Mouse (Mus musculus) forebrain, postnatal 0 days (tissue): ENCODE data around the gene Ugt1a8. TPM values are rescaled to one million over a fixed set of nuclear protein-coding genes. Genes with fewer than 3 reads are reported as not detected.

Experiments
- ATAC-seq: fragments of 200-750 bp; cut with Nextera tagmentation; 2 replicates; pipeline ENCODE4 v1.8.0; 2017; ENCODE audit warnings: mild to moderate bottlenecking, moderate library complexity
- DNase-seq: peaks from one replicate; pipeline ENCODE4 v3.0.0-alpha.2; 2015
- H3K27ac ChIP-seq: fragments of 300-500 bp; sonication (generic); 2 replicates; pipeline ENCODE4 v1.5.1; 2014; ENCODE audit warnings: low read depth, mild to moderate bottlenecking, antibody characterized with exemption, low read length, moderate library complexity, mixed read lengths
- H3K27me3 ChIP-seq: fragments of 300-500 bp; sonication (generic); 2 replicates; pipeline ENCODE4 v1.6.1; 2014; ENCODE audit warnings: mild to moderate bottlenecking, low read length, mixed read lengths; ENCODE audit not compliant: insufficient read depth
- H3K36me3 ChIP-seq: fragments of 300-500 bp; sonication (generic); 2 replicates; pipeline ENCODE4 v1.6.1; 2014; ENCODE audit warnings: mild to moderate bottlenecking, moderate library complexity; ENCODE audit not compliant: insufficient read depth
- H3K4me1 ChIP-seq: fragments of 300-500 bp; sonication (generic); 2 replicates; pipeline ENCODE4 v1.6.1; 2014; ENCODE audit warnings: antibody characterized with exemption; ENCODE audit not compliant: insufficient read depth
- H3K4me2 ChIP-seq: fragments of 300-500 bp; sonication (generic); 2 replicates; pipeline ENCODE4 v1.6.1; 2014; ENCODE audit warnings: low read depth, mild to moderate bottlenecking, moderate library complexity
- H3K4me3 ChIP-seq: fragments of 300-500 bp; sonication (generic); 2 replicates; pipeline ENCODE4 v1.5.1; 2014; ENCODE audit warnings: low read depth, low read length, mixed read lengths
- H3K9ac ChIP-seq: fragments of 300-500 bp; sonication (generic); 2 replicates; pipeline ENCODE4 v1.6.1; 2014; ENCODE audit warnings: mild to moderate bottlenecking
- H3K9me3 ChIP-seq: fragments of 300-500 bp; sonication (generic); 2 replicates; pipeline ENCODE4 v1.6.1; 2016; ENCODE audit warnings: low read length
- CTCF ChIP-seq: sonication (generic); IDR thresholded peaks from 2 replicates; pipeline ENCODE4 v1.5.1; 2016; ENCODE audit warnings: antibody characterized with exemption, control low read depth, low read depth
- WGBS: fragments of 180-500 bp; shearing (Covaris S2); extraction: QIAGEN DNeasy Blood & Tissue Kit; methylation state at CpG from one replicate; pipeline ENCODE4 v1.1.7; 2014; 5-methylcytosine and 5-hydroxymethylcytosine counted together
- polyA plus RNA-seq: library from polyadenylated mRNA; unstranded; fragments of >200 nt; fragmentation: Nextera tagmentation; extraction: Ambion mirVana; gene quantifications from 2 replicates; pipeline ENCODE4 v1.2.1, GENCODE M21; 2015
- total RNA-seq: library from RNA; depleted of rRNA; stranded (reverse); fragments of >200 nt; gene quantifications from 2 replicates; pipeline ENCODE4 v1.2.3, GENCODE M21; 2014

The Ugt1a8 gene
- total and polyA plus RNA-seq, 2 experiments from 2014 or later, result not detected

GRCm38 (mm10) chr1:88233421-88234247 is 146.0 kb downstream of the Ugt1a8 start:
- no peak for ATAC-seq
- H3K27me3 ChIP-seq, result no peaks in the 10 kb centered on the region
- H3K9me3 ChIP-seq, result peaks cover 98% of the 10 kb centered on the region
- no peak overlapping the region for H3K4me2 ChIP-seq
- 70% methylated on average over 14 of the region's 14 CpGs for WGBS
- TF ChIP-seq CTCF, result no peak
- H3K4me1 ChIP-seq, result no peaks in the 10 kb centered on the region
- H3K36me3 ChIP-seq, result no peaks in the 10 kb centered on the region
- DNase-seq, result no peak
- H3K9ac ChIP-seq, result no peak overlapping the region
- H3K27ac ChIP-seq, result no peak overlapping the region
- H3K4me3 ChIP-seq, result no peak overlapping the region

- no peaks in the 10 kb centered on the region for H3K4me1 ChIP-seq
- 64% methylated on average over 4 of the region's 4 CpGs for WGBS
- DNase-seq, result no peak
- H3K27ac ChIP-seq, result no peak overlapping the region
- H3K9ac ChIP-seq, result no peak overlapping the region
- no peak for TF ChIP-seq CTCF
- H3K4me3 ChIP-seq, result no peak overlapping the region
- peaks cover 98% of the 10 kb centered on the region for H3K9me3 ChIP-seq
- ATAC-seq, result no peak
- H3K27me3 ChIP-seq, result no peaks in the 10 kb centered on the region
- no peak overlapping the region for H3K4me2 ChIP-seq
- no peaks in the 10 kb centered on the region for H3K36me3 ChIP-seq
These were observed 146.6 kb downstream of the Ugt1a8 start for GRCm38 (mm10) chr1:88234248-88234610.

- Histone ChIP-seq H3K9ac (no peak overlapping the region), H3K27ac (no peak overlapping the region), H3K9me3 (peaks cover 98% of the 10 kb centered on the region), H3K4me3 (no peak overlapping the region), H3K27me3 (no peaks in the 10 kb centered on the region), H3K4me2 (no peak overlapping the region), H3K4me1 (no peaks in the 10 kb centered on the region), H3K36me3 (no peaks in the 10 kb centered on the region)
- no peak for TF ChIP-seq CTCF
- WGBS, result 48% methylated on average over 5 of the region's 5 CpGs
- ATAC-seq (no peak), DNase-seq (no peak)
These were observed 147.0 kb downstream of the Ugt1a8 start for GRCm38 (mm10) chr1:88234646-88235045.

- TF ChIP-seq CTCF, result no peak
- ATAC-seq, result no peak
- Histone ChIP-seq H3K9ac (no peak overlapping the region), H3K4me2 (no peak overlapping the region), H3K36me3 (no peaks in the 10 kb centered on the region), H3K27me3 (no peaks in the 10 kb centered on the region), H3K9me3 (peaks cover 98% of the 10 kb centered on the region), H3K4me3 (no peak overlapping the region), H3K4me1 (no peaks in the 10 kb centered on the region), H3K27ac (no peak overlapping the region)
- DNase-seq, result no peak
- WGBS, result 64% methylated on average over 11 of the region's 11 CpGs
These were observed 147.7 kb downstream of the Ugt1a8 start for GRCm38 (mm10) chr1:88235046-88235893.

GRCm38 (mm10) chr1:88235894-88236415 is 148.3 kb downstream of the Ugt1a8 start:
- 60% methylated on average over 4 of the region's 4 CpGs for WGBS
- H3K27me3 ChIP-seq, result no peaks in the 10 kb centered on the region
- no peaks in the 10 kb centered on the region for H3K4me1 ChIP-seq
- H3K4me3 ChIP-seq, result no peak overlapping the region
- no peak for TF ChIP-seq CTCF
- H3K4me2 ChIP-seq, result no peak overlapping the region
- ATAC-seq (no peak), DNase-seq (no peak)
- H3K9me3 ChIP-seq, result peaks cover 98% of the 10 kb centered on the region
- H3K27ac ChIP-seq, result no peak overlapping the region
- H3K36me3 ChIP-seq, result no peaks in the 10 kb centered on the region
- H3K9ac ChIP-seq, result no peak overlapping the region

GRCm38 (mm10) chr1:88237311-88237710 is 149.7 kb downstream of the Ugt1a8 start:
- Histone ChIP-seq H3K4me3 (no peak overlapping the region), H3K4me1 (no peaks in the 10 kb centered on the region), H3K9ac (no peak overlapping the region), H3K27me3 (no peaks in the 10 kb centered on the region), H3K27ac (no peak overlapping the region), H3K4me2 (no peak overlapping the region), H3K9me3 (peaks cover 98% of the 10 kb centered on the region), H3K36me3 (no peaks in the 10 kb centered on the region)
- ATAC-seq, result no peak
- no peak for TF ChIP-seq CTCF
- no peak for DNase-seq
- WGBS, result 79% methylated on average over 5 of the region's 5 CpGs

GRCm38 (mm10) chr1:88238771-88239170 is 151.2 kb downstream of the Ugt1a8 start:
- Histone ChIP-seq H3K4me2 (no peak overlapping the region), H3K4me1 (no peaks in the 10 kb centered on the region), H3K36me3 (no peaks in the 10 kb centered on the region), H3K9me3 (peaks cover 97% of the 10 kb centered on the region), H3K4me3 (no peak overlapping the region), H3K27ac (no peak overlapping the region), H3K27me3 (no peaks in the 10 kb centered on the region), H3K9ac (no peak overlapping the region)
- no peak for TF ChIP-seq CTCF
- ATAC-seq, result no peak
- DNase-seq, result no peak
- WGBS, result 81% methylated on average over 6 of the region's 6 CpGs
